Mouse (Mus musculus) kidney, postnatal 36 days (tissue): ENCODE measurements around the gene Hist1h3i.
"Not testable (repeated sequence)": the region's sequence is repeated elsewhere in the genome, so short reads cannot be mapped to it uniquely, and the experiment has no call there.

ENCODE experiments used
- DNase-seq, 2 experiments: peaks; one replicate each; pipeline ENCODE4 v3.0.0; 2021 to 2022; ENCODE audit warnings: mixed read lengths in 2 of 2

Gene Hist1h3i

GRCm38 (mm10) chr13:21783255-21783617, at the start of gene Hist1h3i:
Gene Hist1h3i (minus strand): TSS chr13:21783370.
- DNase-seq = peak; percentile 46 to 73

- DNase-seq = peak; percentile 5 to 8
Observed at GRCm38 (mm10) chr13:21831418-21832394, 48.5 kb upstream of the Hist1h3i start, which contains the start of gene Hist1h4n. Gene Hist1h4n (minus strand): TSS chr13:21832196.

GRCm38 (mm10) chr13:21830344-21830743, 47.2 kb upstream of the Hist1h3i start:
- no peak for DNase-seq

GRCm38 (mm10) chr13:21828511-21828910, 45.3 kb upstream of the Hist1h3i start:
- no peak for DNase-seq

- not testable (repeated sequence) for DNase-seq
Observed at GRCm38 (mm10) chr13:21820082-21820890, 37.1 kb upstream of the Hist1h3i start.

GRCm38 (mm10) chr13:21812092-21812491, 28.9 kb upstream of the Hist1h3i start:
- DNase-seq = not testable (repeated sequence)

- DNase-seq = peak; percentile 28 to 44
Observed at GRCm38 (mm10) chr13:21811539-21811938, 28.4 kb upstream of the Hist1h3i start, which contains the start of gene Hist1h4m. Gene Hist1h4m (plus strand): TSS chr13:21811746.

GRCm38 (mm10) chr13:21811074-21811473, 27.9 kb upstream of the Hist1h3i start:
- not testable (repeated sequence) for DNase-seq

GRCm38 (mm10) chr13:21810073-21810472, 26.9 kb upstream of the Hist1h3i start, which contains the start of the genes Hist1h2bq and Hist1h2ao:
Gene Hist1h2bq (minus strand): TSS chr13:21810197.
Gene Hist1h2ao (plus strand): TSS chr13:21810465.
- DNase-seq = not testable (repeated sequence)

- not testable (repeated sequence) for DNase-seq
Observed at GRCm38 (mm10) chr13:21803058-21803457, 19.9 kb upstream of the Hist1h3i start.

- not testable (repeated sequence) for DNase-seq
Observed at GRCm38 (mm10) chr13:21797163-21797562, 14.0 kb upstream of the Hist1h3i start.

- DNase-seq = no peak
Observed at GRCm38 (mm10) chr13:21795584-21795983, 12.4 kb upstream of the Hist1h3i start.

- no peak for DNase-seq
Observed at GRCm38 (mm10) chr13:21790601-21791283, 7.6 kb upstream of the Hist1h3i start.

- no peak for DNase-seq
Observed at GRCm38 (mm10) chr13:21789925-21790324, 6.8 kb upstream of the Hist1h3i start.

- no peak for DNase-seq
Observed at GRCm38 (mm10) chr13:21787760-21788593, 4.8 kb upstream of the Hist1h3i start.

GRCm38 (mm10) chr13:21786899-21787629, 3.9 kb upstream of the Hist1h3i start, which contains the start of the genes Hist1h2an and Hist1h2bp:
Gene Hist1h2an (minus strand): TSS chr13:21787218.
Gene Hist1h2bp (plus strand): TSS chr13:21787461.
- peak; percentile 76 to 93 for DNase-seq

GRCm38 (mm10) chr13:21786189-21786898, 3.2 kb upstream of the Hist1h3i start:
- DNase-seq = no peak

- no peak for DNase-seq
Observed at GRCm38 (mm10) chr13:21784311-21784710, 1.1 kb upstream of the Hist1h3i start.

GRCm38 (mm10) chr13:21783734-21784161, 578 bp upstream of the Hist1h3i start:
- DNase-seq = peak in 1 of 2 experiments; percentile 17
